Mouse (Mus musculus) cerebellum, adult 2 months (tissue): ENCODE data around the gene Fam214b.

Experiments
- CTCF ChIP-seq: fragments of 200-500 bp; IDR thresholded peaks from 2 replicates; pipeline ENCODE4 v1.5.1; 2011; ENCODE audit warnings: low read depth, mild to moderate bottlenecking, control low read depth, low read length, moderate library complexity, borderline replicate concordance; ENCODE audit not compliant: insufficient read depth
- POLR2A ChIP-seq: fragments of 200-500 bp; IDR thresholded peaks from 2 replicates; pipeline ENCODE4 v1.6.1; 2011; ENCODE audit warnings: low read length, control low read depth, borderline replicate concordance; ENCODE audit not compliant: insufficient read depth

DNA sequence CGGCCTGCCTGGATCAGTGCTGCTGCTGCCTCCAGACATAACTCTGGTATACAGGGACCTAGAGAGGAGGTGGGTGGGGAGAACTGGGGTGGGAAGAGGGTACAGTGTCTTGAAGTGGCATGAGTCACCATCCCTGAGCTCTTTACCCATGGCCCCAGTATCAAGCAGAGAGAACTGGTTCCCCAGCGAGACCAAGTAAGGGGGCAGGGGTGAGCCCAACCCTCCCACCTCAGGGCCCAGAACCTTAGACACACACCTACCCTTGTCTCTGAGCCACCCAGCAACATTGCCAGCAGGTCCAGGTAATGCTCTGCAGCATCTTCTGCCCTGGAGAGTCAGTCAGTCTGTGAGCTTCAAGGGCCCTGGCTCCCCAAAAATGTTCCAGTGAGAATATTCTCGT, 41.1 kb downstream of the Fam214b start:
- no peak for TF ChIP-seq CTCF
- no peak for TF ChIP-seq POLR2A
